Mouse (Mus musculus) liver, embryonic 14.5 days (tissue): ENCODE measurements at regions not wholly inside any gene's neighbourhood (a gene's known extent, or its start where the extent isn't known, plus 50 kb on each side); places are given as distances from the start of the nearest gene placed in this dataset.

Experiments
- CTCF ChIP-seq: IDR thresholded peaks from 2 replicates; pipeline ENCODE4 v1.5.1; 2016; ENCODE audit warnings: antibody characterized with exemption, low read depth, control low read depth
- EP300 ChIP-seq: IDR thresholded peaks from 2 replicates; pipeline ENCODE4 v1.6.1; 2016; ENCODE audit warnings: antibody characterized with exemption, low read depth

DNA sequence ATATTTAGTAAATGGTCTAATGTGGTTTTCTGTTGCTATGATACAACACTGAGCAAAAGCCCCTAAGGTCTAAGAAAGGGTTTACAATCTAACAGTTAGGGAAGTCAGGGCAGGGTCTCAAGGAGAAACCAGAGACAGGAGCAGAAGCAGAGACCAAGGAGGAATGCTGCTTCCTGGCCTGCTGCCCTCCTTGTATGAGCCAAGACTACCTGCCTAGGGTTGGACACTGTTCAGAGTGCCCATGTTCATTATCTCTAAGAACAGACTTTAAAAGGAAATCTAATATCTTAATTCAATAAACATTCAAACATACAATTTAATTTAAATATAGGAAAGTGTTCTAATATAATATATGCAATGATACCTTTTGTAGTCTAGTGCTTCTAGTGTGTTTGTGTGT lies 63.0 kb upstream of the Tmem106b start:
- TF ChIP-seq CTCF, result no peak
- TF ChIP-seq EP300, result no peak
